Mouse (Mus musculus) lung, postnatal 0 days (tissue): ENCODE measurements around the gene Ints3. TPM values are rescaled to one million over a fixed set of nuclear protein-coding genes. Genes with fewer than 3 reads are reported as not detected.
"Not testable (repeated sequence)": the region's sequence is repeated elsewhere in the genome, so short reads cannot be mapped to it uniquely, and the experiment has no call there.

Source experiments
- ATAC-seq: fragments of 200-750 bp; cut with Nextera tagmentation; 2 replicates; pipeline ENCODE4 v1.8.0; 2017; ENCODE audit warnings: moderate library complexity
- DNase-seq: peaks from one replicate; pipeline ENCODE4 v3.0.0-alpha.2; 2016; ENCODE audit warnings: low spot score
- H3K27ac ChIP-seq: fragments of 300-500 bp; sonication (generic); 2 replicates; pipeline ENCODE4 v1.5.1; 2014; ENCODE audit warnings: antibody characterized with exemption, mild to moderate bottlenecking, low read length, mixed read lengths
- H3K27me3 ChIP-seq: fragments of 300-500 bp; sonication (generic); replicated peaks from 2 replicates; pipeline ENCODE4 v1.6.1; 2014; ENCODE audit warnings: low read length, mixed read lengths; ENCODE audit not compliant: insufficient read depth
- H3K36me3 ChIP-seq: fragments of 300-500 bp; sonication (generic); 2 replicates; pipeline ENCODE4 v1.6.1; 2014; ENCODE audit warnings: low read length, mixed read lengths; ENCODE audit not compliant: insufficient read depth
- H3K4me1 ChIP-seq: fragments of 300-500 bp; sonication (generic); 2 replicates; pipeline ENCODE4 v1.6.1; 2014; ENCODE audit warnings: antibody characterized with exemption, low read depth, low read length, mixed read lengths; ENCODE audit not compliant: insufficient read depth
- H3K4me2 ChIP-seq: fragments of 300-500 bp; sonication (generic); replicated peaks from 2 replicates; pipeline ENCODE4 v1.6.1; 2014; ENCODE audit warnings: low read depth, mild to moderate bottlenecking, low read length, moderate library complexity, mixed read lengths
- H3K4me3 ChIP-seq: fragments of 300-500 bp; sonication (generic); 2 replicates; pipeline ENCODE4 v1.5.1; 2014; ENCODE audit warnings: low read depth, low read length
- H3K9ac ChIP-seq: fragments of 300-500 bp; sonication (generic); replicated peaks from 2 replicates; pipeline ENCODE4 v1.6.1; 2014; ENCODE audit warnings: low read depth, mild to moderate bottlenecking
- H3K9me3 ChIP-seq: fragments of 300-500 bp; sonication (generic); 2 replicates; pipeline ENCODE4 v1.6.1; 2016; ENCODE audit warnings: low read length, mixed read lengths
- CTCF ChIP-seq: IDR thresholded peaks from 2 replicates; pipeline ENCODE4 v1.5.1; 2016; ENCODE audit warnings: antibody characterized with exemption, mild to moderate bottlenecking
- EP300 ChIP-seq: IDR thresholded peaks from 2 replicates; pipeline ENCODE4 v1.6.1; 2016; ENCODE audit warnings: antibody characterized with exemption, mild to moderate bottlenecking, control low read depth
- WGBS: fragments of 180-500 bp; shearing (Covaris S2); extraction: QIAGEN DNeasy Blood & Tissue Kit; methylation state at CpG from one replicate; pipeline ENCODE4 v1.1.7; 2014; 5-methylcytosine and 5-hydroxymethylcytosine counted together
- polyA plus RNA-seq: library from polyadenylated mRNA; unstranded; fragments of >200 nt; fragmentation: Nextera tagmentation; extraction: Ambion mirVana; gene quantifications from 2 replicates; pipeline ENCODE4 v1.2.1, GENCODE M21; 2015

Ints3 gene
- polyA plus RNA-seq, 1 experiment from 2014 or later, result 10.6 TPM

DNA sequence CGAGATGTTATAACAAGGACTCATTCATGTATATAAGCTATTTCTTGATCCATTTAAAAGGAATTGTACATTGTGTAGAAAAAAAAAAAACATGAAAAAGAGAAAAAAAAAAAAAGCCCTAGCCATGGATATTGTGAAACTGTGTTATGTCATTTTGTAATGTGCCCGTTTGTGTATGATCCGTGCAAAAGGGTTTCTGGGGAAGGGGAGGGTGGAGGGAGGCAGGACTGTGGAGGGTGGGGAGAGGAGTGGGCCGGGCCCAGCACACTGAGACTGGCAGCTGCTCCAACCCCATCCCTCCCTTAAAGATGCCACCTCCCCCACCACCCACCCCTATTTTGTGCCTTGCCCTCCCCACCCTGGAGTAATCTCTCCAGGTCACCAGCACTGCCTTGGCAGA is 71.9 kb downstream of the Ints3 start:
- no peaks in the 10 kb centered on the region for H3K9me3 ChIP-seq
- no peak for TF ChIP-seq CTCF
- TF ChIP-seq EP300, result no peak
- H3K27me3 ChIP-seq, result no peaks in the 10 kb centered on the region
- ATAC-seq (no peak), DNase-seq (no peak)
- no peaks in the 10 kb centered on the region for H3K4me1 ChIP-seq
- peaks cover 8% of the 10 kb centered on the region; the same call in 1 of the 2 replicates for H3K36me3 ChIP-seq
- no peak overlapping the region for H3K9ac ChIP-seq
- no peak overlapping the region for H3K27ac ChIP-seq
- WGBS, result 76% methylated on average over 4 of the region's 4 CpGs
- H3K4me2 ChIP-seq, result no peak overlapping the region
- no peak overlapping the region for H3K4me3 ChIP-seq

DNA sequence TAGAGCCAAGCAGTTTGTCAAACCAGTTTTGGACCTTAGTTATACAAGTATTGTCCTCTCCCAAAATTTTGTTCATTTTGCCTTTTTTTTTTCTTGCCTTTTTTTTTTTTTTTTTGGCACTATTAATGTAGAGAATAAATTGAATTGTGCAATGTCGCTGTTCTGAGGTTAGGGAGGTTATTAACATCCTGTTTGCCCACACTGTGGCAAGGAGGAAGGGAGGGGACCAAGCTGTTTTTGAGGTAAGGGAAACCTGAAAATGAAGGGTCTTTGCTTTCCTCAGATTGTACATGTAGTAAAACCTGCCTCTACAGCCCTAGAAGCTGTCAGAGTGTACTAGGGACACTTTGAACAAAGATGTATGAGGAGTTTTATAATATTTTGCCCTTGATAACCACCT is 74.2 kb downstream of the Ints3 start:
- Histone ChIP-seq H3K4me1 (no peaks in the 10 kb centered on the region), H3K4me2 (no peak overlapping the region), H3K27me3 (no peaks in the 10 kb centered on the region), H3K36me3 (peaks cover 29% of the 10 kb centered on the region; the same call in 1 of the 2 replicates), H3K9ac (no peak overlapping the region), H3K9me3 (no peaks in the 10 kb centered on the region), H3K27ac (no peak overlapping the region), H3K4me3 (no peak overlapping the region)
- no peak for ATAC-seq
- WGBS, result 56% methylated on average over 1 of the region's 1 CpGs
- DNase-seq, result no peak
- TF ChIP-seq EP300 (no peak), CTCF (no peak)

DNA sequence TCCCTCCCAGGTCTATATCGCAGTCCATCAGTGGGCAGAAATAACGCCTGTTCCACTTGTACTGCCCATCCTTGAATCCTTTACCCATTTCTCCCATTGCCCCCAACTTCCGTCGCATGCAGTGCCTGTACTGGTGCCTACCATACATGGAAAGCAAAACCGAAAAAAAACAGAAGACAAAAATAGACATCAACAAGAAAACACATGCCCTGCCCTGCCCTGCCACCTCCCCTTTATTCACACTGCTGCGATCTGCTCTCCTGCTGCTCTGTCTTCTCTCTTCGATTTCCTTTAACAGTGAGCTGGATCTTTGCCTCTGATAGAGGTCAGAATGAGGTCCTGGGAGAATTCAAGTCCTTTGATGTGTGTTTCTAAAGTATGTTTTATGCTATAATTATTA is 75.5 kb downstream of the Ints3 start:
- Histone ChIP-seq H3K4me1 (no peaks in the 10 kb centered on the region), H3K27ac (no peak overlapping the region), H3K9me3 (no peaks in the 10 kb centered on the region), H3K4me3 (no peak overlapping the region), H3K4me2 (no peak overlapping the region), H3K27me3 (no peaks in the 10 kb centered on the region), H3K36me3 (peaks cover 37% of the 10 kb centered on the region; the same call in 1 of the 2 replicates), H3K9ac (no peak overlapping the region)
- no peak for DNase-seq
- 93% methylated on average over 7 of the region's 7 CpGs for WGBS
- TF ChIP-seq EP300 (no peak), CTCF (no peak)
- ATAC-seq, result no peak

DNA sequence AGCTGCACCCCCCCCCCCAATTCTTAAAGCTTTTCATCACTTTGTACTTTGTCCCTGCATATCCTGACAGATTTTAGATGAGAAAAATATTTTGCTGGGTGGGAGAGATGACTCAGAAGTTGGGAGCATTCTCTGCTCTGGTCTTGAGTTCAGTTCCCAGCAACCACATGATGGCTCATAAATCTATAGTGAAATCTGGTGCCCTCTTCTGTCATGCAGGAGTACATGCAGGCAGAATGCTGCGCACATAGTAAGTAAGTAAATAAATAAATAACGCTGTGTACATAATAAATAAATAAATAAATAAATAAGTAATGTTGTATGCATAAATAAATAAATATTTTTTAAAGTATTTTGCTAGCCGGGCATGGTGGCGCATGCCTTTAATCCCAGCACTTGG is 85.6 kb downstream of the Ints3 start:
- ATAC-seq, result no peak
- Histone ChIP-seq H3K36me3 (peaks cover 29% of the 10 kb centered on the region), H3K4me3 (no peak overlapping the region), H3K4me2 (no peak overlapping the region), H3K9me3 (no peaks in the 10 kb centered on the region), H3K27me3 (no peaks in the 10 kb centered on the region), H3K27ac (no peak overlapping the region), H3K4me1 (no peaks in the 10 kb centered on the region), H3K9ac (no peak overlapping the region)
- no peak for DNase-seq
- 97% methylated on average over 4 of the region's 4 CpGs for WGBS
- TF ChIP-seq EP300, result no peak
- TF ChIP-seq CTCF, result peak; percentile 32

DNA sequence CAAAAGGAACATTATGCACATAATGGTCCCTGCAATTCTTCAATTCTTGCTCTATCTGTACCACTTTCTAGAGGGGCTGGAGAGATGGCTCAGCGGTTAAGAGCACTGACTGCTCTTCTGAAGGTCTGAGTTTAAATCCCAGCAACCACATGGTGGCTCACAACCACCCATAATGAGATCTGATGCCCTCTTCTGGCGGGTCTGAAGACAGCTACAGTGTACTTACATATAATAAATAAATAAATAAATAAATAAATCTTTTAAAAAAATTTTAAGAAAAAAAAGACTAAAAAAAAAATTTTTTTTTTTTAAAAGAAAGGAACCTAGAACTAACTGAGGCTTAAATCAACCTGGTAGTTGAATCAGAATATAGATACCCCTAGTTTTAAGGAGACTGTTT is 90.6 kb downstream of the Ints3 start:
- peak; percentile 34 for TF ChIP-seq CTCF
- H3K36me3 ChIP-seq, H3K4me2 ChIP-seq, H3K9ac ChIP-seq, ATAC-seq, H3K27ac ChIP-seq, H3K9me3 ChIP-seq, H3K4me3 ChIP-seq, H3K27me3 ChIP-seq, H3K4me1 ChIP-seq, DNase-seq: not testable (repeated sequence)
- 62% methylated on average over 2 of the region's 2 CpGs for WGBS

Other genes with a start within 250 kb of the Ints3 start
- 1,752 and 1,909 TPM in 2 replicates for gene Rps27, start 220.0 kb downstream of the Ints3 start, polyA plus RNA-seq
- 30.6 and 31.0 TPM in 2 replicates for gene Rab13, start 219.9 kb downstream of the Ints3 start, polyA plus RNA-seq
- gene Jtb, start 202.0 kb downstream of the Ints3 start, polyA plus RNA-seq, result 148 and 154 TPM in 2 replicates
- gene Creb3l4, start 190.1 kb downstream of the Ints3 start, polyA plus RNA-seq, result 2.4 and 2.8 TPM in 2 replicates
- gene Slc39a1, start 185.4 kb downstream of the Ints3 start, polyA plus RNA-seq, result 143 and 152 TPM in 2 replicates
- 11.9 and 16.2 TPM in 2 replicates for gene Crtc2, start 179.5 kb downstream of the Ints3 start, polyA plus RNA-seq
- gene Dennd4b, start 168.4 kb downstream of the Ints3 start, polyA plus RNA-seq, result 2.3 and 2.7 TPM in 2 replicates
- 9.2 and 10.1 TPM in 2 replicates for gene Gatad2b, start 140.4 kb downstream of the Ints3 start, polyA plus RNA-seq
- gene Slc27a3, start 43.7 kb downstream of the Ints3 start, polyA plus RNA-seq, result 16.0 and 18.0 TPM in 2 replicates
- gene Npr1, start 32.2 kb upstream of the Ints3 start, polyA plus RNA-seq, result 30.0 and 35.8 TPM in 2 replicates
- 58.4 and 65.8 TPM in 2 replicates for gene Ilf2, start 42.5 kb upstream of the Ints3 start, polyA plus RNA-seq
- gene Snapin, start 57.4 kb upstream of the Ints3 start, polyA plus RNA-seq, result 97.9 and 101 TPM in 2 replicates
- gene Chtop, start 75.9 kb upstream of the Ints3 start, polyA plus RNA-seq, result 85.8 and 87.8 TPM in 2 replicates
- gene S100a1, start 80.8 kb upstream of the Ints3 start, polyA plus RNA-seq, result 289 and 309 TPM in 2 replicates
- 159 and 167 TPM in 2 replicates for gene S100a13, start 80.8 kb upstream of the Ints3 start, polyA plus RNA-seq
- gene S100a14, start 93.2 kb upstream of the Ints3 start, polyA plus RNA-seq, result 77.5 and 100 TPM in 2 replicates
- 368 and 387 TPM in 2 replicates for gene S100a16, start 103.6 kb upstream of the Ints3 start, polyA plus RNA-seq
- 1.1 and 2.1 TPM in 2 replicates for gene S100a3, start 127.0 kb upstream of the Ints3 start, polyA plus RNA-seq
- gene S100a2, start 156.6 kb upstream of the Ints3 start, polyA plus RNA-seq, result 0.66 TPM in 1 of 2 replicates, not detected in the other
- not detected in 2 replicates for gene Gm42674, start 168.3 kb upstream of the Ints3 start, polyA plus RNA-seq
- gene S100a4, start 170.1 kb upstream of the Ints3 start, polyA plus RNA-seq, result 18.4 and 24.3 TPM in 2 replicates
- not detected in 2 replicates for gene S100a5, start 174.9 kb upstream of the Ints3 start, polyA plus RNA-seq
- gene S100a6, start 179.3 kb upstream of the Ints3 start, polyA plus RNA-seq, result 1,618 and 1,721 TPM in 2 replicates
- gene S100a7a, start 220.4 kb upstream of the Ints3 start, polyA plus RNA-seq, result 0.08 and 0.27 TPM in 2 replicates
- 332 and 333 TPM in 2 replicates for gene S100a8, start 235.4 kb upstream of the Ints3 start, polyA plus RNA-seq